Comparison of ENCODE assay signal across 8 mouse cellular contexts in genomic region chr19:18716374-18716773, GRCm38 (mm10). TPM values are rescaled to one million over a fixed set of nuclear protein-coding genes. Genes with fewer than 3 reads are reported as not detected.
DNase-seq lines count a peak whose midpoint lies in the region; ATAC-seq and TF ChIP-seq lines count a peak whose summit lies in the region.

No protein-coding gene starts in this region.

- TF ChIP-seq CTCF in forebrain, postnatal 0 days (IDR thresholded peaks at IDR 0.05; ENCODE audit: low read depth): peak; percentile 85
- peak; percentile 85 for TF ChIP-seq CTCF in lung, postnatal 0 days (IDR thresholded peaks at IDR 0.05)
- TF ChIP-seq CTCF in spleen, adult 2 months (IDR thresholded peaks at IDR 0.05; ENCODE audit: extremely low read depth, insufficient read depth, insufficient read length, insufficient replicate concordance): peak; percentile 20; the same call in 1 of the 2 replicates

- peaks cover 9% of the 10 kb centered on the region for H3K4me1 ChIP-seq in forebrain, postnatal 0 days (ENCODE audit: insufficient read depth)
- peaks cover 22% of the 10 kb centered on the region for H3K4me1 ChIP-seq in forebrain, embryonic 12.5 days
- H3K4me1 ChIP-seq in lung, postnatal 0 days (ENCODE audit: insufficient read depth, low read depth, low read length): peaks cover 11% of the 10 kb centered on the region; the same call in 1 of the 2 replicates
- H3K4me1 ChIP-seq in spleen, adult 2 months (ENCODE audit: control insufficient read depth, insufficient read depth, insufficient read length): peaks cover 4% of the 10 kb centered on the region

- H3K36me3 ChIP-seq in forebrain, postnatal 0 days (ENCODE audit: insufficient read depth): 0 out of 2 replicates have a peak, but pooled peaks cover 4% of the 10 kb centered on the region
- H3K36me3 ChIP-seq in forebrain, embryonic 12.5 days (replicated peaks): peaks cover 9% of the 10 kb centered on the region
- H3K36me3 ChIP-seq in lung, postnatal 0 days (ENCODE audit: insufficient read depth, low read length): no peaks in the 10 kb centered on the region
- H3K36me3 ChIP-seq in spleen, adult 2 months (ENCODE audit: control insufficient read depth, insufficient read depth, low read length): peaks cover 2% of the 10 kb centered on the region

- no peak for ATAC-seq in forebrain, postnatal 0 days
- no peak for ATAC-seq in forebrain, embryonic 12.5 days (ENCODE audit: low FRiP score)
- ATAC-seq in lung, postnatal 0 days: no peak

- H3K9me3 ChIP-seq in forebrain, postnatal 0 days (ENCODE audit: low read length): no peaks in the 10 kb centered on the region
- H3K9me3 ChIP-seq in forebrain, embryonic 12.5 days: no peaks in the 10 kb centered on the region
- H3K9me3 ChIP-seq in lung, postnatal 0 days (ENCODE audit: low read length): no peaks in the 10 kb centered on the region

- H3K27ac ChIP-seq in forebrain, postnatal 0 days (ENCODE audit: low read depth, low read length): no peak overlapping the region
- H3K27ac ChIP-seq in forebrain, embryonic 12.5 days: no peak overlapping the region
- no peak overlapping the region for H3K27ac ChIP-seq in lung, postnatal 0 days (ENCODE audit: low read length)
- no peak overlapping the region for H3K27ac ChIP-seq in spleen, adult 2 months (ENCODE audit: insufficient read depth, low read length)

- TF ChIP-seq POLR2A in spleen, adult 2 months (IDR thresholded peaks at IDR 0.05; ENCODE audit: low read depth, low read length): no peak

- no peaks in the 10 kb centered on the region for H3K27me3 ChIP-seq in forebrain, postnatal 0 days (ENCODE audit: insufficient read depth, low read length)
- H3K27me3 ChIP-seq in forebrain, embryonic 12.5 days: no peaks in the 10 kb centered on the region
- no peaks in the 10 kb centered on the region for H3K27me3 ChIP-seq in lung, postnatal 0 days (replicated peaks; ENCODE audit: insufficient read depth, low read length)
- H3K27me3 ChIP-seq in spleen, adult 2 months (ENCODE audit: control insufficient read depth, insufficient read depth, low read length): no peaks in the 10 kb centered on the region

- H3K9ac ChIP-seq in forebrain, postnatal 0 days: no peak overlapping the region
- no peak overlapping the region for H3K9ac ChIP-seq in forebrain, embryonic 12.5 days
- no peak overlapping the region for H3K9ac ChIP-seq in lung, postnatal 0 days (replicated peaks; ENCODE audit: low read depth)

- TF ChIP-seq EP300 in lung, postnatal 0 days (IDR thresholded peaks at IDR 0.05): no peak

- 52% methylated on average over 1 of the region's 1 CpGs for WGBS in forebrain, postnatal 0 days
- 48% methylated on average over 1 of the region's 1 CpGs for WGBS in forebrain, embryonic 12.5 days
- WGBS in lung, postnatal 0 days: 38% methylated on average over 1 of the region's 1 CpGs
- WGBS in spleen, adult 2 months: 46% methylated on average over 1 of the region's 1 CpGs

- DNase-seq in forebrain, postnatal 0 days: peak; percentile 81
- DNase-seq in ES-CJ7 (ENCODE audit: low read depth, low spot score): peak; percentile 75
- peak; percentile 73 to 80 for DNase-seq in cerebellum, adult 18-20 months
- DNase-seq in gastrocnemius, adult 18-20 months (ENCODE audit: low spot score): peak; percentile 79
- peak; percentile 85 for DNase-seq in layer of hippocampus, adult 11-12 months (ENCODE audit: low spot score)
- DNase-seq in lung, postnatal 0 days (ENCODE audit: low spot score): peak; percentile 83
- peak; percentile 43 to 59 for DNase-seq in spleen, adult 2 months (ENCODE audit: low read depth in 1 of 2, low spot score in 2 of 2)

- no peak overlapping the region for H3K4me3 ChIP-seq in forebrain, postnatal 0 days (ENCODE audit: low read depth, low read length)
- H3K4me3 ChIP-seq in forebrain, embryonic 12.5 days (replicated peaks): no peak overlapping the region
- H3K4me3 ChIP-seq in lung, postnatal 0 days (ENCODE audit: low read depth, low read length): no peak overlapping the region
- H3K4me3 ChIP-seq in spleen, adult 2 months (ENCODE audit: extremely low read depth, insufficient read depth, insufficient read length): no peak overlapping the region

- H3K4me2 ChIP-seq in forebrain, postnatal 0 days (ENCODE audit: low read depth): no peak overlapping the region
- no peak overlapping the region for H3K4me2 ChIP-seq in forebrain, embryonic 12.5 days
- H3K4me2 ChIP-seq in lung, postnatal 0 days (replicated peaks; ENCODE audit: low read depth, low read length): no peak overlapping the region

RNA-seq across cellular contexts. Expression of gene D030056L22Rik, which starts 3.4 kb away (rescaled TPM):
- total RNA-seq in forebrain, postnatal 0 days (2014; rRNA removed): 61.5 and 65.9 TPM in 2 replicates
- 40.8 and 42.4 TPM in 2 replicates for polyA plus RNA-seq in forebrain, postnatal 0 days (2015; fragmentation: Nextera tagmentation; extraction: Ambion mirVana)
- 84.1 and 88.7 TPM in 2 replicates for polyA plus RNA-seq in forebrain, embryonic 12.5 days (2016; fragmentation: Nextera tagmentation; extraction: Ambion mirVana)
- 1 to 10 TPM; 3.3 to 3.8 TPM for total RNA-seq in gastrocnemius, adult 18-20 months (2021)
- polyA plus RNA-seq in lung, postnatal 0 days (2015; fragmentation: Nextera tagmentation; extraction: Ambion mirVana): 18.5 and 19.8 TPM in 2 replicates
- 10.1 and 18.3 TPM in 2 replicates for polyA plus RNA-seq in spleen, adult 2 months (2012; rRNA removed)

RNA-seq across cellular contexts. Expression of gene Trpm6, which starts 33.4 kb away (rescaled TPM):
- total RNA-seq in forebrain, postnatal 0 days (2014; rRNA removed): 0.29 and 0.31 TPM in 2 replicates
- 0.26 and 0.27 TPM in 2 replicates for polyA plus RNA-seq in forebrain, postnatal 0 days (2015; fragmentation: Nextera tagmentation; extraction: Ambion mirVana)
- polyA plus RNA-seq in forebrain, embryonic 12.5 days (2016; fragmentation: Nextera tagmentation; extraction: Ambion mirVana): 0.15 and 0.18 TPM in 2 replicates
- total RNA-seq in gastrocnemius, adult 18-20 months (2021): under 1 TPM; 0.09 to 0.19 TPM
- 4.5 and 5.7 TPM in 2 replicates for polyA plus RNA-seq in lung, postnatal 0 days (2015; fragmentation: Nextera tagmentation; extraction: Ambion mirVana)
- polyA plus RNA-seq in spleen, adult 2 months (2012; rRNA removed): 0.02 and 0.05 TPM in 2 replicates

RNA-seq across cellular contexts. Expression of gene Carnmt1, which starts 45.8 kb away (rescaled TPM):
- total RNA-seq in forebrain, postnatal 0 days (2014; rRNA removed): 8.6 and 94.9 TPM in 2 replicates
- polyA plus RNA-seq in forebrain, postnatal 0 days (2015; fragmentation: Nextera tagmentation; extraction: Ambion mirVana): 8.5 and 10.6 TPM in 2 replicates
- polyA plus RNA-seq in forebrain, embryonic 12.5 days (2016; fragmentation: Nextera tagmentation; extraction: Ambion mirVana): 24.7 and 27.9 TPM in 2 replicates
- total RNA-seq in gastrocnemius, adult 18-20 months (2021): 100 to 1,000 TPM; 129 to 137 TPM
- polyA plus RNA-seq in lung, postnatal 0 days (2015; fragmentation: Nextera tagmentation; extraction: Ambion mirVana): 21.1 and 25.1 TPM in 2 replicates
- 3.1 and 5.8 TPM in 2 replicates for polyA plus RNA-seq in spleen, adult 2 months (2012; rRNA removed)

Comparison
In these comparisons a context has a peak if more than half of its experiments do, and no peak if none do; other contexts are left out.
1. CTCF ChIP-seq: peak in every context shown above with its lines; median percentile 85 in forebrain, postnatal 0 days; 85 in lung, postnatal 0 days; 20 in spleen, adult 2 months.